24 mouse cellular contexts compared by ENCODE assay signal in the genomic region with DNA sequence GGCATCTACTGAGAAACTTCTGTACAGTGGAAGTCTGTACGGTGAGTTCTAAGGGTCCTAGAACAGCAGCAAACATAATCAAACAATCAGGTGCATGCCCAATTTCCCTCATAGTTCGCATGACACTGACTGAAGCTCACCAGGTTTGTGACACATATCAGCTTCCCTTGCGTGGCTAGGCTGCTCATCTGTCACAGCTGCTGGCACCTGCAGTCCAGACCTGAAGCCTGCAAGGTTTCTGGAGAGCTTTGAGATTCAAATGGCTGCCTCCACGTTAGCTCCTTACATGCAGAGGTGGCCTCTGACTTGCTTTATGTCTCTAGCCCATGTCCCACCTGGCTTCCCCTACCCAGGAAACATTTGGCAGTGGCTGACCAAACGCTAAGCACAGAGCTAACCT. TPM values are rescaled to one million over a fixed set of nuclear protein-coding genes. Genes with fewer than 3 reads are reported as not detected.
"Had no signal": no experiment of that assay in that cellular context is flagged by ENCODE, and none has a peak within 500 bp of the region (broad histone marks: within the 10 kb centered on the region; RNA-seq: fewer than 3 reads in every experiment).

No protein-coding gene starts in this region.

- H3K36me3 ChIP-seq: intestine, embryonic 15.5 days; kidney, embryonic 15.5 days; limb, embryonic 12.5 days; limb, embryonic 15.5 days; neural tube, embryonic 12.5 days; neural tube, embryonic 15.5 days; stomach, embryonic 15.5 days had no signal

- H3K27ac ChIP-seq: intestine, embryonic 15.5 days; kidney, embryonic 15.5 days; limb, embryonic 12.5 days; limb, embryonic 15.5 days; liver, embryonic 14.5 days; neural tube, embryonic 12.5 days; neural tube, embryonic 15.5 days; stomach, embryonic 15.5 days had no signal

- H3K27me3 ChIP-seq: intestine, embryonic 15.5 days; kidney, embryonic 15.5 days; limb, embryonic 12.5 days; limb, embryonic 15.5 days; neural tube, embryonic 12.5 days; neural tube, embryonic 15.5 days; stomach, embryonic 15.5 days had no signal

- H3K4me3 ChIP-seq: intestine, embryonic 15.5 days; kidney, embryonic 15.5 days; limb, embryonic 12.5 days; limb, embryonic 15.5 days; neural tube, embryonic 12.5 days; neural tube, embryonic 15.5 days; stomach, embryonic 15.5 days had no signal

- DNase-seq: kidney, adult 11 months; kidney, adult 8-10 months; layer of hippocampus, postnatal 36 days; left cerebral cortex, postnatal 4 days; liver, postnatal 0 days; lung, embryonic 14.5 days; lung, postnatal 36 days; midbrain, embryonic 14.5 days; retina, postnatal 1 day; right cerebral cortex, postnatal 25 days; spleen, adult 18-20 months had no signal

- H3K4me1 ChIP-seq: intestine, embryonic 15.5 days; limb, embryonic 12.5 days; neural tube, embryonic 12.5 days; neural tube, embryonic 15.5 days; stomach, embryonic 15.5 days had no signal

RNA-seq across cellular contexts. Expression of a gene that starts 35.8 kb away (rescaled TPM):
- polyA plus RNA-seq: kidney, embryonic 15.5 days; limb, embryonic 12.5 days; limb, embryonic 15.5 days; liver, embryonic 11.5 days; liver, embryonic 14.5 days; liver, postnatal 0 days; midbrain, embryonic 11.5 days; midbrain, embryonic 14.5 days; midbrain, postnatal 0 days; neural tube, embryonic 12.5 days; neural tube, embryonic 15.5 days; urinary bladder, adult 2 months had no signal

RNA-seq across cellular contexts. Expression of a gene that starts 53.4 kb away (rescaled TPM):
- polyA plus RNA-seq: intestine, embryonic 15.5 days; kidney, embryonic 15.5 days; limb, embryonic 12.5 days; limb, embryonic 15.5 days; liver, embryonic 11.5 days; liver, embryonic 14.5 days; liver, postnatal 0 days; lung, embryonic 14.5 days; lung, postnatal 0 days; midbrain, embryonic 11.5 days; midbrain, embryonic 14.5 days; midbrain, postnatal 0 days; neural tube, embryonic 12.5 days; neural tube, embryonic 15.5 days; stomach, embryonic 15.5 days; urinary bladder, adult 2 months had no signal
